In genomic region chr11:88576233-88576998, GRCm38 (mm10) we compare ENCODE assay signal across 9 mouse cellular contexts.
A peak's percentile ranks its signal among the peaks of the same experiment; 100 is the strongest.
DNase-seq lines count a peak whose midpoint lies in the region; ATAC-seq and TF ChIP-seq lines count a peak whose summit lies in the region.
"Had no signal": no experiment of that assay in that cellular context is flagged by ENCODE, and none has a peak within 500 bp of the region (broad histone marks: within the 10 kb centered on the region; RNA-seq: fewer than 3 reads in every experiment).

No protein-coding gene starts in this region.

- H3K4me1 ChIP-seq in lung, embryonic 16.5 days (replicated peaks; ENCODE audit: control insufficient read depth, insufficient read depth, low read length): peaks cover 29% of the 10 kb centered on the region
- H3K4me1 ChIP-seq in bone marrow, adult 2 months (ENCODE audit: control insufficient read depth, insufficient read depth, low read length): no peaks in the 10 kb centered on the region; the same call in 1 of the 2 replicates
- H3K4me1 ChIP-seq in hindbrain, embryonic 10.5 days (replicated peaks): peaks cover 97% of the 10 kb centered on the region
- peaks cover 33% of the 10 kb centered on the region for H3K4me1 ChIP-seq in olfactory bulb, adult 2 months (ENCODE audit: control insufficient read depth, insufficient read depth, low read length)
- H3K4me1 ChIP-seq in kidney, adult 2 months (ENCODE audit: control insufficient read depth, insufficient read depth, low read length): peaks cover 26% of the 10 kb centered on the region

- no peak overlapping the region for H3K9ac ChIP-seq in lung, embryonic 16.5 days (ENCODE audit: low read length)

- TF ChIP-seq POLR2A in bone marrow, adult 2 months (IDR thresholded peaks at IDR 0.05; ENCODE audit: borderline replicate concordance, control insufficient read depth, low read depth, low read length): no peak
- no peak for TF ChIP-seq POLR2A in olfactory bulb, adult 2 months (IDR thresholded peaks at IDR 0.05; ENCODE audit: insufficient read depth, low read depth, low read length)
- no peak for TF ChIP-seq POLR2A in kidney, adult 2 months (IDR thresholded peaks at IDR 0.05; ENCODE audit: low read depth, low read length)

- H3K9me3 ChIP-seq in lung, embryonic 16.5 days (ENCODE audit: control insufficient read depth, low read length): no peaks in the 10 kb centered on the region
- no peaks in the 10 kb centered on the region for H3K9me3 ChIP-seq in hindbrain, embryonic 10.5 days

- no peaks in the 10 kb centered on the region for H3K27me3 ChIP-seq in lung, embryonic 16.5 days (ENCODE audit: control insufficient read depth, insufficient read depth, low read depth, low read length)
- H3K27me3 ChIP-seq in hindbrain, embryonic 10.5 days (ENCODE audit: insufficient read depth, poor library complexity, severe bottlenecking): no peaks in the 10 kb centered on the region
- no peaks in the 10 kb centered on the region for H3K27me3 ChIP-seq in kidney, adult 2 months (replicated peaks; ENCODE audit: control insufficient read depth, insufficient read depth, low read length)

- H3K4me3 ChIP-seq in lung, embryonic 16.5 days (ENCODE audit: low read length): no peak overlapping the region
- no peak overlapping the region for H3K4me3 ChIP-seq in bone marrow, adult 2 months (replicated peaks; ENCODE audit: control insufficient read depth, low read depth, low read length)
- H3K4me3 ChIP-seq in hindbrain, embryonic 10.5 days: no peak overlapping the region
- no peak overlapping the region for H3K4me3 ChIP-seq in olfactory bulb, adult 2 months (ENCODE audit: insufficient read depth, low read depth, low read length)
- no peak overlapping the region for H3K4me3 ChIP-seq in kidney, adult 2 months (ENCODE audit: insufficient read depth, low read depth, low read length)
- H3K4me3 ChIP-seq: myocyte had no signal

- DNase-seq in lung, postnatal 14 days: no peak
- DNase-seq in hindbrain, embryonic 10.5 days (ENCODE audit: low spot score): no peak
- DNase-seq in c-Kit-positive CD71-positive TER-119-positive erythroid progenitor cells, embryonic 14.5 days (ENCODE audit: low spot score): no peak
- DNase-seq in kidney, adult 2 months: no peak

- 0 out of 2 replicates have a peak, but pooled peaks cover 2% of the 10 kb centered on the region for H3K36me3 ChIP-seq in lung, embryonic 16.5 days (ENCODE audit: control insufficient read depth, insufficient read depth, low read length)
- H3K36me3 ChIP-seq in hindbrain, embryonic 10.5 days: peaks cover 41% of the 10 kb centered on the region
- H3K36me3 ChIP-seq in kidney, adult 2 months (ENCODE audit: control insufficient read depth, insufficient read depth, low read length): no peaks in the 10 kb centered on the region

- H3K4me2 ChIP-seq in lung, embryonic 16.5 days (ENCODE audit: low read depth, low read length): no peak overlapping the region

- WGBS in lung, embryonic 16.5 days: 45% methylated on average over 7 of the region's 7 CpGs
- WGBS in bone marrow, adult 2 months: 60% methylated on average over 7 of the region's 7 CpGs
- WGBS in hindbrain, embryonic 10.5 days: 61% methylated on average over 7 of the region's 7 CpGs
- 58% methylated on average over 7 of the region's 7 CpGs for WGBS in olfactory bulb, adult 2 months
- 76% methylated on average over 7 of the region's 7 CpGs for WGBS in kidney, adult 2 months

- no peak for TF ChIP-seq CTCF in bone marrow, adult 2 months (IDR thresholded peaks at IDR 0.05; ENCODE audit: control insufficient read depth, insufficient read depth, low read length)
- TF ChIP-seq CTCF in olfactory bulb, adult 2 months (IDR thresholded peaks at IDR 0.05; ENCODE audit: insufficient read depth, low read depth, low read length): no peak
- no peak for TF ChIP-seq CTCF in kidney, adult 2 months (conservative IDR thresholded peaks at IDR 0.05; ENCODE audit: insufficient read depth, insufficient read length, low read depth, low read length)

- peak; percentile 64 for ATAC-seq in lung, embryonic 16.5 days (ENCODE audit: low read depth)
- no peak for ATAC-seq in megakaryocyte-erythroid progenitor cell, adult 5-6 weeks (replicated peaks; ENCODE audit: low FRiP score, low TSS enrichment, poor library complexity, severe bottlenecking)

- H3K27ac ChIP-seq in lung, embryonic 16.5 days (ENCODE audit: low read length): peak overlapping the region; percentile 74
- 0 out of 2 replicates have a peak overlapping the region, but pooled peaks have one; percentile 4 for H3K27ac ChIP-seq in bone marrow, adult 2 months (ENCODE audit: control insufficient read depth, insufficient read depth, low read depth, low read length, poor library complexity)
- peak overlapping the region; percentile 74 for H3K27ac ChIP-seq in hindbrain, embryonic 10.5 days
- H3K27ac ChIP-seq in olfactory bulb, adult 2 months (ENCODE audit: insufficient read depth, low read depth, low read length): peak overlapping the region; percentile 16; the same call in 1 of the 2 replicates
- no peak overlapping the region for H3K27ac ChIP-seq in kidney, adult 2 months (ENCODE audit: insufficient read depth, low read depth, low read length)
